Mouse (Mus musculus) embryonic facial prominence, embryonic 14.5 days (tissue): ENCODE results near the gene Kirrel. TPM values are rescaled to one million over a fixed set of nuclear protein-coding genes. Genes with fewer than 3 reads are reported as not detected.

Experiments used
- ATAC-seq: fragments of 200-750 bp; cut with Nextera tagmentation; 2 replicates; pipeline ENCODE4 v1.8.0; 2017; ENCODE audit warnings: low read depth, moderate number of reproducible peaks, moderate TSS enrichment
- DNase-seq: peaks from one replicate; pipeline ENCODE4 v3.0.0-alpha.2; 2015; ENCODE audit warnings: low spot score
- H3K27ac ChIP-seq: fragments of 300-500 bp; sonication (generic); replicated peaks from 2 replicates; pipeline ENCODE4 v1.5.1; 2014; ENCODE audit warnings: low read depth, mild to moderate bottlenecking, low read length, moderate library complexity
- H3K27me3 ChIP-seq: fragments of 300-500 bp; sonication (generic); replicated peaks from 2 replicates; pipeline ENCODE4 v1.6.1; 2014; ENCODE audit warnings: low read length; ENCODE audit not compliant: control insufficient read depth, insufficient read depth
- H3K36me3 ChIP-seq: fragments of 300-500 bp; sonication (generic); 2 replicates; pipeline ENCODE4 v1.6.1; 2014; ENCODE audit warnings: low read length, mixed read lengths; ENCODE audit not compliant: control insufficient read depth, insufficient read depth
- H3K4me1 ChIP-seq: fragments of 300-500 bp; sonication (generic); 2 replicates; pipeline ENCODE4 v1.6.1; 2014; ENCODE audit warnings: antibody characterized with exemption, low read length; ENCODE audit not compliant: control insufficient read depth, insufficient read depth
- H3K4me2 ChIP-seq: fragments of 300-500 bp; sonication (generic); 2 replicates; pipeline ENCODE4 v1.6.1; 2014; ENCODE audit warnings: low read depth, mild to moderate bottlenecking, low read length, moderate library complexity, mixed read lengths
- H3K4me3 ChIP-seq: fragments of 300-500 bp; sonication (generic); 2 replicates; pipeline ENCODE4 v1.5.1; 2014; ENCODE audit warnings: low read depth, mild to moderate bottlenecking, low read length
- H3K9ac ChIP-seq: fragments of 300-500 bp; sonication (generic); 2 replicates; pipeline ENCODE4 v1.6.1; 2014; ENCODE audit warnings: low read depth, mild to moderate bottlenecking, low read length, moderate library complexity, mixed read lengths
- H3K9me3 ChIP-seq: fragments of 300-500 bp; sonication (generic); 2 replicates; pipeline ENCODE4 v1.6.1; 2016; ENCODE audit warnings: low read length; ENCODE audit not compliant: control insufficient read depth
- WGBS: fragments of 180-500 bp; shearing (Covaris S2); extraction: QIAGEN DNeasy Blood & Tissue Kit; methylation state at CpG from one replicate; pipeline ENCODE4 v1.1.7; 2014; 5-methylcytosine and 5-hydroxymethylcytosine counted together
- polyA plus RNA-seq: library from polyadenylated mRNA; unstranded; fragments of >200 nt; fragmentation: Nextera tagmentation; extraction: Ambion mirVana; gene quantifications from 2 replicates; pipeline ENCODE4 v1.2.1, GENCODE M21; 2014

Kirrel gene
- polyA plus RNA-seq, 1 experiment from 2014 or later: 12.8 TPM

DNA sequence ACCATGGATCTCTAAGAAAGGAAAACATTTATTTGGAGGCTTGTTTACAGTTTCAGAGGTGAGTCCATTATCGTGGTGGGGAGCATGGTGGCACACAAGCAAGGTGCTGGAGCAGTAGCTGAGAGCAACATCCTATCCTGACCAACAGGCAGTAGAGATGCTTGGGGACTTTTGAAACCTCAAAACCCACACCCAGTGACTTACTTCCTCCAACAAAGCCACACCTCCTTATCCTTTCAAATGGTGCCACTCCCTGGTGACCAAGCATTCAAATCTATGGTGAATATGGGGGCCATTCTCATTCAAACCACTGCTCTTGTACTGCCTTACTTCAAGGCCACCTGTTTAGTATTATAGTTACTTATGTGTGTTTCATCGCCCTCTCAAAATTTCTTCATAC lies 20.0 kb upstream of the Kirrel start:
- no peak overlapping the region for H3K4me2 ChIP-seq
- H3K9me3 ChIP-seq: no peaks in the 10 kb centered on the region
- WGBS: 85% methylated on average over 2 of the region's 2 CpGs
- DNase-seq (no peak), ATAC-seq (no peak)
- H3K27ac ChIP-seq: no peak overlapping the region
- no peaks in the 10 kb centered on the region for H3K36me3 ChIP-seq
- H3K4me3 ChIP-seq: no peak overlapping the region
- H3K9ac ChIP-seq: no peak overlapping the region
- H3K4me1 ChIP-seq: no peaks in the 10 kb centered on the region
- no peaks in the 10 kb centered on the region; the same call in 1 of the 2 replicates for H3K27me3 ChIP-seq

DNA sequence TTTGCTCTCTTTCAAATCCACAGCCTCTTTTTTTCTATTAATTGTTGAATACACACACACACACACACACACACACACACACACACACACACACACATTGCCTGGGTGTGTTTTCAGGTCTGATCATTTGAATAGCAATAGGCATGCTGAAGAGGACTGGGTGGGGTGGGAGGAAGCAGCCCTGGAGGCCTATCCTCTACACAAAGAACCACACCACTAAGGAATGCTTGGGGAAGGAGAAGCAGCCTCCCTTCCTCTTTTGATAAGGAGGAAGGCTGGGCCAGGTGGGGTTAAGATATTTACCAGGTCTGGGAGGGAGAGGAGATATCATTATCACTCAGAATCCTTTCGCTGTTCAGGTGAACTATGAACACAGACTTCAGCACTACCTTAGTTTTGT lies 19.2 kb upstream of the Kirrel start:
- 57% methylated on average over 1 of the region's 1 CpGs for WGBS
- H3K9me3 ChIP-seq: no peaks in the 10 kb centered on the region
- H3K4me2 ChIP-seq: no peak overlapping the region
- DNase-seq (no peak), ATAC-seq (no peak)
- H3K27me3 ChIP-seq: no peaks in the 10 kb centered on the region; the same call in 1 of the 2 replicates
- H3K36me3 ChIP-seq: no peaks in the 10 kb centered on the region
- no peaks in the 10 kb centered on the region for H3K4me1 ChIP-seq
- no peak overlapping the region for H3K4me3 ChIP-seq
- no peak overlapping the region for H3K9ac ChIP-seq
- no peak overlapping the region for H3K27ac ChIP-seq

DNA sequence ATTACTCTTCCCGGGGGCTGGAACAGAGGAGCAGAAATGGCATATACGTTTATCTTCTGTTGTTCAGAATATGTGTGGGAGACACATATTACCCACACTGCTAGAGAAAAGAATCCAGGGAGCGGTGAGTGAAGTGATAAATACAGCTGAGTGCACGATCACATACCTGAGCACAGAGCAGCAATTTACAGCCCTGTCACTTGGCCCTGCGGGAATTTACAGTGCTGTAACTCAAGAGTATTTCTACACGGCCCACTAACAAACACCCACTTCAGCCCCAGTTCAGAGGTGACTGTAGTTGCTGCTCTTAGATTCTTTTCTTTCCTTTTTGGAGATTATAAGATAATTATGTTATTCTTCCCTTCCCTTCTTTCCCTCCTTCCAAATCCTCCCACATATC lies 18.8 kb upstream of the Kirrel start:
- no peak for ATAC-seq
- no peaks in the 10 kb centered on the region for H3K36me3 ChIP-seq
- H3K9ac ChIP-seq: no peak overlapping the region
- WGBS: 46% methylated on average over 6 of the region's 6 CpGs
- DNase-seq: no peak
- no peaks in the 10 kb centered on the region for H3K4me1 ChIP-seq
- H3K27me3 ChIP-seq: no peaks in the 10 kb centered on the region; the same call in 1 of the 2 replicates
- no peak overlapping the region for H3K4me2 ChIP-seq
- H3K9me3 ChIP-seq: no peaks in the 10 kb centered on the region
- H3K4me3 ChIP-seq: no peak overlapping the region
- no peak overlapping the region for H3K27ac ChIP-seq

DNA sequence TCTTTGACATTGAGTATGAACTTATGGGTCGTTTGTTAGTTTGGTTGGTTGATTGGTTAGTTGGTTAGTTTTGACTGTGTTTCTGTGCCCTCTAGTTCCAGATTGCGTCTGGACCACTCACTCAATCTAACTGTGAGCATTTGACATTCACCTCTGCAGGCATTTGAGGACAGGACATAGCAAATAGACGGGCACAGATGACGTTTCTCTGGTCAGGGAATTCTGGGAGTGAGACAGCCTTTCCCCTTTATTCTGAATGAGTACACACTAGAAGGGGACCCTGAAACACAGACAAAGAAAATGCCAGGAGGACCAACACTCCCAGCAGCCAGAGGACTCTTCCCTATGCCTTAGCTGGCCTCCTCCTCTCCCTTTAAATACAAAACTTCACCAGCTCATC lies 2.1 kb upstream of the Kirrel start:
- Histone ChIP-seq H3K9me3 (no peaks in the 10 kb centered on the region), H3K36me3 (no peaks in the 10 kb centered on the region), H3K9ac (no peak overlapping the region), H3K27ac (no peak overlapping the region), H3K4me3 (no peak overlapping the region), H3K4me1 (peaks cover 5% of the 10 kb centered on the region; the same call in 1 of the 2 replicates), H3K4me2 (no peak overlapping the region), H3K27me3 (no peaks in the 10 kb centered on the region)
- 78% methylated on average over 4 of the region's 4 CpGs for WGBS
- DNase-seq (no peak), ATAC-seq (no peak)

DNA sequence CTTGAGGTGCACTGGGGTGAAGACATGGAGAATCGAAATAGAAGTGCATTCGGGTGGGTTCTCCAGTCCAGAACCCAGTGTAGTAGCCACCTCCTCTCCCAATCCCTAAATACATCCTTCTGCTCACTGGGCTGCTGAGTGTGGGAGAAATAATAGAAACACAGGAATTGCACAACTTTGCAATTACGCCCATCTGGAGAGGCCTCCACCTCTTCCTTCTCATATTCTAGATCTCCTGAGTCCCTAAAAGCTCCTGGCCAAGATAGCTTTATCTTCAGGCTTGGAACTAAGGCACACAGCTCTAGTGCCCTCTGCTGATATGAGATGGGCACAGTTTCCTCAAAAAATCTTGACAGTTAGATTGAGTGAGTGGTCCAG lies 880 bp upstream of the Kirrel start:
- peaks cover 18% of the 10 kb centered on the region for H3K4me1 ChIP-seq
- no peaks in the 10 kb centered on the region for H3K36me3 ChIP-seq
- WGBS: 56% methylated on average over 3 of the region's 3 CpGs
- DNase-seq (peak; percentile 88), ATAC-seq (no peak)
- H3K4me3 ChIP-seq: peak overlapping the region; percentile 79; the same call in 1 of the 2 replicates
- H3K9me3 ChIP-seq: no peaks in the 10 kb centered on the region
- H3K9ac ChIP-seq: peak overlapping the region; percentile 85
- peak overlapping the region; percentile 93 for H3K27ac ChIP-seq
- H3K4me2 ChIP-seq: peak overlapping the region; percentile 91
- H3K27me3 ChIP-seq: no peaks in the 10 kb centered on the region

DNA sequence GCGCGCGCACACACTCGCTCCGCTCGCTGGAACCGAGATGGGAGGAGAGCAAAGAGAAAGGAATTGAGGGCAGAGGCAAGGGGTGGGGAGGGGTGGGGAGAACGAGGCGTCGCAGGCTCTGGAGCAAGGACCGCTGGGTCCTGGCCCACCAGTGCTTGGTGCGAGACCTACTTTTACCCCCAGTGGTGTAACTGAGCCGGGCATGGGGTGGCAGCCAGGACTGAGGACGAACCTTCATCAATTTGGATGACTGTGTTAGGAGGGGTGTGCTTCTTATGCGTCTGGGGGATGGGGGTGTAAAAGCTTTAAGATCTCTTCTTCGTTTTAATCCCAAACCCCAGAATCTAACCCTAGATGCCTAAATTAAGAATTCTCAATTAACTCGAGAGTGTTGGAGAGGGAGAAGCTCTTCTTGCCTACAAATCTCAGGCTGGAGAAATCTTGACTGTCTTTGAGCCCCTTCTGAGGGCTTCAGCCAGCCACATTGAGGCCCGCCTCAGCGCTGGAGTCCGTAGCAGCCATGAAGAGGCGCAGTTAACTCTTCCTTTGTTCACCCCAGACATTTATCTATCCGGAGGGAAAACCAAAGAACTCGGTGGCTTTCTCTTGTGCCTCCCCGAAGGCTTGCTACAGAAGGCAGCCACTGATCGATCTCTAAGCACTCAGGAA lies 356 bp upstream of the Kirrel start:
- Histone ChIP-seq H3K27ac (peak overlapping the region; percentile 93), H3K27me3 (no peaks in the 10 kb centered on the region), H3K36me3 (no peaks in the 10 kb centered on the region), H3K4me1 (peaks cover 23% of the 10 kb centered on the region), H3K4me3 (peak overlapping the region; percentile 79), H3K9me3 (no peaks in the 10 kb centered on the region), H3K9ac (peak overlapping the region; percentile 85), H3K4me2 (peak overlapping the region; percentile 91)
- no peak for DNase-seq
- 2% methylated on average over 25 of the region's 25 CpGs for whole genome bisulfite sequencing
- no peak for ATAC-seq

DNA sequence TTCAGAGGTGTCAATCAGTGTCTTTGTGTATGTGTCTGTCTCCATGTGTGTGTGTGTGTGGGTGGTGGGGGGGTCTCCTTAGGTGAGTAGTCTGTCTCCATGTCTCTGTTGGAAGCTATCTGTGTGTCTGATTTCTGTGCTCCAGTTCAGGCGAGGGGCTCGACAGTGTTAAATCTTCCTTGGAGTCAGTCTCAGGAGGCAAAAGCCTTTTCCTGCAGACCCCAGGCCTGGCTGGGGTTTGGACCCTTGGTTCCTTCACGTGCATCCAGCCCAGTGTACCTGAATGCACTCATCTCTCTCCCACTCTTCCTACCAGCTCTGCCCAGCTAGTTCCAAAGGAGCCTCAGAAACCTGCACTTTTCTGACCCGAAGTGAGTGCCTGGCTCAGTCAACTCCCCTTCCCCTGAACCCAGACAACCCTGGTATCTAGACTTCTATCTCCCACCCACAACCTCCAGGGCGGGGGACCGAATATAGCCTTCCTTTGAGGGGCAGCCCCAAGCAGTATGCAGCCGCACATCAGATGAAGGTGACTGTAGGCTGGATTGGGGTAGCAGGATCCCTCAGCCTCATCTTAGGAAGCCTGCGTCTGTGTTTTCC lies 961 bp downstream of the Kirrel start:
- H3K4me1 ChIP-seq: peaks cover 33% of the 10 kb centered on the region
- H3K4me3 ChIP-seq: peak overlapping the region; percentile 79
- H3K9ac ChIP-seq: peak overlapping the region; percentile 85
- no peaks in the 10 kb centered on the region for H3K27me3 ChIP-seq
- no peaks in the 10 kb centered on the region for H3K36me3 ChIP-seq
- ATAC-seq: no peak
- H3K4me2 ChIP-seq: peak overlapping the region; percentile 91
- peak overlapping the region; percentile 93 for H3K27ac ChIP-seq
- H3K9me3 ChIP-seq: no peaks in the 10 kb centered on the region
- DNase-seq: no peak
- 2% methylated on average over 8 of the region's 8 CpGs for WGBS

DNA sequence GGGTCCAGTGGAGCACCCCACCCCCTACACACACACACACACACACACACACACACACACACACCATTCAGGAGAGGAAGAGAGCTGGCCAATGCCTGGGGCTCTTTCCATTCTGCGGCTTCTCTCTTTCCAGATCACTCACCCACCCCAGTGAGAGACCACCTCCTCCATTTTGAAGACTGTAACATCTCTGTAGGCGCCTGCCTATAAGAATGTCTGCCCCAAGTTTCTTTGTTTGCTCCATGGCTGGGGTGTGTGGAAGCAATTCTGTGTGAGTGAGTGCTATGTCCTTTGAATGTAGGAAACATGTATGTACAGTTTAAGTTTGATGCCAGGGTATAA lies 1.5 kb downstream of the Kirrel start:
- Histone ChIP-seq H3K4me2 (peak overlapping the region; percentile 91), H3K9ac (peak overlapping the region; percentile 85), H3K27ac (peak overlapping the region; percentile 93), H3K4me1 (peaks cover 37% of the 10 kb centered on the region), H3K36me3 (no peaks in the 10 kb centered on the region), H3K9me3 (no peaks in the 10 kb centered on the region), H3K4me3 (peak overlapping the region; percentile 79), H3K27me3 (no peaks in the 10 kb centered on the region)
- WGBS: 0% methylated on average over 2 of the region's 2 CpGs
- no peak for DNase-seq
- no peak; the same call in 1 of the 2 replicates for ATAC-seq
